Mouse (Mus musculus) kidney, adult 2 months (tissue): ENCODE measurements around the gene Gm37240.

Experiments used
- CTCF ChIP-seq: fragments of 200-500 bp; conservative IDR thresholded peaks from 2 replicates; pipeline ENCODE4 v1.5.1; 2011; ENCODE audit warnings: low read depth, mild to moderate bottlenecking, control low read depth, low read length, moderate library complexity, mixed read lengths; ENCODE audit not compliant: insufficient read depth, insufficient read length
- POLR2A ChIP-seq: fragments of 200-500 bp; IDR thresholded peaks from one replicate; pipeline ENCODE4 v1.6.1; 2011; ENCODE audit warnings: low read depth, low read length, control low read depth

GRCm38 (mm10) chr3:85206475-85206874 is 680.8 kb downstream of the Gm37240 start:
- TF ChIP-seq CTCF = no peak
- TF ChIP-seq POLR2A = no peak
